ENCODE assay signal across 8 mouse cellular contexts in genomic region chr10:121305441-121305840, GRCm38 (mm10). TPM values are rescaled to one million over a fixed set of nuclear protein-coding genes. Genes with fewer than 3 reads are reported as not detected.
A peak's percentile ranks its signal among the peaks of the same experiment; 100 is the strongest.
DNase-seq lines count a peak whose midpoint lies in the region; ATAC-seq and TF ChIP-seq lines count a peak whose summit lies in the region.

No protein-coding gene starts in this region.

- WGBS in liver, embryonic 14.5 days (ENCODE audit: insufficient replicate concordance), result 17% methylated on average over 5 of the region's 5 CpGs
- WGBS in stomach, postnatal 0 days, result 38% methylated on average over 5 of the region's 5 CpGs

- H3K4me1 ChIP-seq in liver, embryonic 14.5 days (replicated peaks; ENCODE audit: control insufficient read depth in 2 of 2, insufficient read depth in 2 of 2, low read length in 1 of 2), result no peaks in the 10 kb centered on the region
- peaks cover 3% of the 10 kb centered on the region; the same call in 1 of the 2 replicates for H3K4me1 ChIP-seq in stomach, postnatal 0 days (replicated peaks; ENCODE audit: control insufficient read depth, insufficient read depth)

- intact Hi-C loops in heart, postnatal 25 days (cut with DNase I), result no loop called here

- no peak for TF ChIP-seq EP300 in liver, embryonic 14.5 days (IDR thresholded peaks at IDR 0.05; ENCODE audit: low read depth)
- TF ChIP-seq EP300 in stomach, postnatal 0 days (optimal IDR thresholded peaks at IDR 0.05), result no peak

- no peaks in the 10 kb centered on the region for H3K36me3 ChIP-seq in liver, embryonic 14.5 days (replicated peaks; ENCODE audit: control insufficient read depth, insufficient read depth, low read depth)
- H3K36me3 ChIP-seq in stomach, postnatal 0 days (ENCODE audit: control insufficient read depth, insufficient read depth, low read length), result no peaks in the 10 kb centered on the region

- DNase-seq in heart, adult 8-10 months (ENCODE audit: low spot score), result peak; percentile 32
- DNase-seq in heart, postnatal 25 days (ENCODE audit: low spot score), result no peak
- DNase-seq in B cell, adult 2 months, result peak; percentile 12 to 15
- peak; percentile 67 for DNase-seq in embryo, embryonic 11 days
- no peak for DNase-seq in liver, embryonic 14.5 days (ENCODE audit: low read depth in 3 of 3, low spot score in 3 of 3)
- DNase-seq in stomach, postnatal 0 days (ENCODE audit: low spot score), result no peak
- DNase-seq in layer of hippocampus, postnatal 25 days (ENCODE audit: extremely low spot score in 1 of 2, low spot score in 1 of 2), result no peak
- no peak for DNase-seq in natural killer cell, adult 2 months (ENCODE audit: low spot score in 2 of 2)

- H3K27ac ChIP-seq in liver, embryonic 14.5 days, result no peak overlapping the region
- no peak overlapping the region for H3K27ac ChIP-seq in stomach, postnatal 0 days (replicated peaks)

- no peak overlapping the region for H3K4me3 ChIP-seq in liver, embryonic 14.5 days (ENCODE audit: insufficient read depth in 1 of 2, low read depth in 2 of 2, low read length in 2 of 2)
- no peak overlapping the region for H3K4me3 ChIP-seq in stomach, postnatal 0 days (ENCODE audit: low read depth, low read length)

- 0 out of 2 replicates have a peak, but pooled peaks have one; percentile 11 for TF ChIP-seq CTCF in liver, embryonic 14.5 days (IDR thresholded peaks at IDR 0.05; ENCODE audit: low read depth)
- TF ChIP-seq CTCF in stomach, postnatal 0 days (IDR thresholded peaks at IDR 0.05; ENCODE audit: low read depth), result peak; percentile 43

- H3K27me3 ChIP-seq in liver, embryonic 14.5 days (ENCODE audit: control insufficient read depth, insufficient read depth, low read length), result peaks cover 21% of the 10 kb centered on the region
- no peaks in the 10 kb centered on the region for H3K27me3 ChIP-seq in stomach, postnatal 0 days (ENCODE audit: control insufficient read depth, insufficient read depth, low read length)

- no peaks in the 10 kb centered on the region for H3K9me3 ChIP-seq in liver, embryonic 14.5 days (ENCODE audit: control insufficient read depth, low read length)
- no peaks in the 10 kb centered on the region for H3K9me3 ChIP-seq in stomach, postnatal 0 days (ENCODE audit: control insufficient read depth, low read length)

- ATAC-seq in liver, embryonic 14.5 days (ENCODE audit: insufficient read depth), result no peak
- ATAC-seq in stomach, postnatal 0 days (ENCODE audit: low FRiP score, low TSS enrichment), result peak; percentile 36; the same call in 1 of the 2 replicates

- no peak overlapping the region for H3K4me2 ChIP-seq in liver, embryonic 14.5 days (ENCODE audit: low read depth)
- H3K4me2 ChIP-seq in stomach, postnatal 0 days (replicated peaks; ENCODE audit: low read depth), result no peak overlapping the region

- H3K9ac ChIP-seq in liver, embryonic 14.5 days (replicated peaks), result no peak overlapping the region
- H3K9ac ChIP-seq in stomach, postnatal 0 days (ENCODE audit: low read length), result no peak overlapping the region

RNA-seq across cellular contexts. Expression of gene Tbc1d30, which starts 45.6 kb away (rescaled TPM):
- 1 to 10 TPM; 1.6 to 3.4 (median 1.9) TPM for total RNA-seq in heart, adult 8-10 months (2022)
- total RNA-seq in heart, postnatal 25 days (2021), result 1 to 10 TPM; 2.0 to 3.0 TPM
- polyA plus RNA-seq in liver, embryonic 14.5 days (2012; rRNA removed), result 0.23 and 0.26 TPM in 2 replicates
- polyA plus RNA-seq in liver, embryonic 14.5 days (2014; fragmentation: Nextera tagmentation; extraction: Ambion mirVana), result 0.11 and 0.25 TPM in 2 replicates
- polyA plus RNA-seq in stomach, postnatal 0 days (2015; fragmentation: Nextera tagmentation; extraction: Ambion mirVana), result 3.8 and 4.1 TPM in 2 replicates
- total RNA-seq in layer of hippocampus, postnatal 25 days (2021), result 10 to 100 TPM; 40.7 to 41.3 TPM

RNA-seq across cellular contexts. Expression of gene Gns, which starts 59.4 kb away (rescaled TPM):
- 10 to 100 TPM; 87.6 to 95.8 (median 92.4) TPM for total RNA-seq in heart, adult 8-10 months (2022)
- 10 to 100 TPM; 67.8 to 72.4 TPM for total RNA-seq in heart, postnatal 25 days (2021)
- 6.5 and 7.3 TPM in 2 replicates for polyA plus RNA-seq in liver, embryonic 14.5 days (2012; rRNA removed)
- 12.2 and 14.2 TPM in 2 replicates for polyA plus RNA-seq in liver, embryonic 14.5 days (2014; fragmentation: Nextera tagmentation; extraction: Ambion mirVana)
- 25.7 and 26.1 TPM in 2 replicates for polyA plus RNA-seq in stomach, postnatal 0 days (2015; fragmentation: Nextera tagmentation; extraction: Ambion mirVana)
- total RNA-seq in layer of hippocampus, postnatal 25 days (2021), result 10 to 100 TPM; 74.7 to 78.3 TPM

Comparison
In these comparisons a context has a peak if more than half of its experiments do, and no peak if none do; other contexts are left out.
1. DNase-seq: peak in heart, adult 8-10 months (single experiment), B cell, adult 2 months (2 of 2) and embryo, embryonic 11 days (single experiment); none in heart, postnatal 25 days (single experiment), liver, embryonic 14.5 days (0 of 3), stomach, postnatal 0 days (single experiment), layer of hippocampus, postnatal 25 days (0 of 2) and natural killer cell, adult 2 months (0 of 2).
2. RNA of gene Tbc1d30, which starts 45.6 kb away (total RNA-seq): 40.7 to 41.3 TPM in layer of hippocampus, postnatal 25 days; 2.0 to 3.0 TPM in heart, postnatal 25 days and 1.6 to 3.4 TPM in heart, adult 8-10 months; every median in the first group is over 4 times any median in the second.